Mouse (Mus musculus): ENCODE measurements around the gene Rpp14. TPM values are rescaled to one million over a fixed set of nuclear protein-coding genes. Genes with fewer than 3 reads are reported as not detected.

The Rpp14 gene
- polyA plus RNA-seq, 1 experiment = 3.3 TPM

- Histone ChIP-seq H3K27ac (ENCODE audit: control insufficient read depth, insufficient read depth, low read depth, low read length) (no peak overlapping the region), H3K36me3 (ENCODE audit: control insufficient read depth, insufficient read depth, low read length) (no peaks in the 10 kb centered on the region)
- TF ChIP-seq POLR2A (IDR thresholded peaks at IDR 0.05; ENCODE audit: control insufficient read depth, low read depth, low read length) (no peak), CTCF (IDR thresholded peaks at IDR 0.05; ENCODE audit: control insufficient read depth, insufficient read depth, insufficient replicate concordance, low read depth, low read length) (no peak)
Measured at GRCm38 (mm10) chr14:8101886-8102285, 21.7 kb downstream of the Rpp14 start.

GRCm38 (mm10) chr14:8102676-8103075 is 22.5 kb downstream of the Rpp14 start:
- Histone ChIP-seq H3K27ac (ENCODE audit: control insufficient read depth, insufficient read depth, low read depth, low read length) (no peak overlapping the region; the same call in 1 of the 2 replicates), H3K4me1 (ENCODE audit: control insufficient read depth, insufficient read depth, low read length) (peaks cover 2% of the 10 kb centered on the region; the same call in 1 of the 2 replicates), H3K36me3 (ENCODE audit: control insufficient read depth, insufficient read depth, low read length) (no peaks in the 10 kb centered on the region), H3K27me3 (ENCODE audit: control insufficient read depth, insufficient read depth, low read length) (no peaks in the 10 kb centered on the region), H3K4me3 (ENCODE audit: control insufficient read depth, low read depth, low read length) (no peak overlapping the region)
- TF ChIP-seq POLR2A (IDR thresholded peaks at IDR 0.05; ENCODE audit: control insufficient read depth, low read depth, low read length) (no peak), CTCF (IDR thresholded peaks at IDR 0.05; ENCODE audit: control insufficient read depth, insufficient read depth, insufficient replicate concordance, low read depth, low read length) (no peak)

More at GRCm38 (mm10) chr14:8101886-8102285, 21.7 kb downstream of the Rpp14 start:
- Histone ChIP-seq H3K4me1 (ENCODE audit: control insufficient read depth, insufficient read depth, low read length) (peaks cover 2% of the 10 kb centered on the region; the same call in 1 of the 2 replicates), H3K4me3 (ENCODE audit: control insufficient read depth, low read depth, low read length) (no peak overlapping the region), H3K27me3 (ENCODE audit: control insufficient read depth, insufficient read depth, low read length) (no peaks in the 10 kb centered on the region)

- no peak for TF ChIP-seq POLR2A (IDR thresholded peaks at IDR 0.05; ENCODE audit: control insufficient read depth, low read depth, low read length)
- TF ChIP-seq CTCF (IDR thresholded peaks at IDR 0.05; ENCODE audit: control insufficient read depth, insufficient read depth, insufficient replicate concordance, low read depth, low read length) = no peak
- Histone ChIP-seq H3K4me3 (ENCODE audit: control insufficient read depth, low read depth, low read length) (no peak overlapping the region), H3K27ac (ENCODE audit: control insufficient read depth, insufficient read depth, low read depth, low read length) (no peak overlapping the region), H3K27me3 (ENCODE audit: control insufficient read depth, insufficient read depth, low read length) (no peaks in the 10 kb centered on the region), H3K36me3 (ENCODE audit: control insufficient read depth, insufficient read depth, low read length) (no peaks in the 10 kb centered on the region), H3K4me1 (ENCODE audit: control insufficient read depth, insufficient read depth, low read length) (no peaks in the 10 kb centered on the region; the same call in 1 of the 2 replicates)
Measured at GRCm38 (mm10) chr14:8108047-8108446, 27.9 kb downstream of the Rpp14 start.

GRCm38 (mm10) chr14:8108976-8109375 is 28.8 kb downstream of the Rpp14 start:
- TF ChIP-seq CTCF (IDR thresholded peaks at IDR 0.05; ENCODE audit: control insufficient read depth, insufficient read depth, insufficient replicate concordance, low read depth, low read length) (no peak), POLR2A (IDR thresholded peaks at IDR 0.05; ENCODE audit: control insufficient read depth, low read depth, low read length) (no peak)
- H3K4me1 ChIP-seq (ENCODE audit: control insufficient read depth, insufficient read depth, low read length) = no peaks in the 10 kb centered on the region; the same call in 1 of the 2 replicates

GRCm38 (mm10) chr14:8111545-8111944 is 31.4 kb downstream of the Rpp14 start:
- no peaks in the 10 kb centered on the region for H3K36me3 ChIP-seq (ENCODE audit: control insufficient read depth, insufficient read depth, low read length)
- H3K4me3 ChIP-seq (ENCODE audit: control insufficient read depth, low read depth, low read length) = no peak overlapping the region
- TF ChIP-seq CTCF (IDR thresholded peaks at IDR 0.05; ENCODE audit: control insufficient read depth, insufficient read depth, insufficient replicate concordance, low read depth, low read length) (no peak), POLR2A (IDR thresholded peaks at IDR 0.05; ENCODE audit: control insufficient read depth, low read depth, low read length) (no peak)
- H3K4me1 ChIP-seq (ENCODE audit: control insufficient read depth, insufficient read depth, low read length) = no peaks in the 10 kb centered on the region; the same call in 1 of the 2 replicates
- no peak overlapping the region for H3K27ac ChIP-seq (ENCODE audit: control insufficient read depth, insufficient read depth, low read depth, low read length)
- no peaks in the 10 kb centered on the region for H3K27me3 ChIP-seq (ENCODE audit: control insufficient read depth, insufficient read depth, low read length)

More at GRCm38 (mm10) chr14:8108976-8109375, 28.8 kb downstream of the Rpp14 start:
- no peak overlapping the region for H3K4me3 ChIP-seq (ENCODE audit: control insufficient read depth, low read depth, low read length)
- H3K27ac ChIP-seq (ENCODE audit: control insufficient read depth, insufficient read depth, low read depth, low read length) = no peak overlapping the region
- H3K27me3 ChIP-seq (ENCODE audit: control insufficient read depth, insufficient read depth, low read length) = no peaks in the 10 kb centered on the region
- no peaks in the 10 kb centered on the region for H3K36me3 ChIP-seq (ENCODE audit: control insufficient read depth, insufficient read depth, low read length)

- no peak for TF ChIP-seq CTCF (IDR thresholded peaks at IDR 0.05; ENCODE audit: control insufficient read depth, insufficient read depth, insufficient replicate concordance, low read depth, low read length)
- no peak for TF ChIP-seq POLR2A (IDR thresholded peaks at IDR 0.05; ENCODE audit: control insufficient read depth, low read depth, low read length)
- Histone ChIP-seq H3K27ac (ENCODE audit: control insufficient read depth, insufficient read depth, low read depth, low read length) (no peak overlapping the region), H3K36me3 (ENCODE audit: control insufficient read depth, insufficient read depth, low read length) (no peaks in the 10 kb centered on the region), H3K4me1 (ENCODE audit: control insufficient read depth, insufficient read depth, low read length) (no peaks in the 10 kb centered on the region; the same call in 1 of the 2 replicates), H3K4me3 (ENCODE audit: control insufficient read depth, low read depth, low read length) (no peak overlapping the region), H3K27me3 (ENCODE audit: control insufficient read depth, insufficient read depth, low read length) (no peaks in the 10 kb centered on the region)
Measured at GRCm38 (mm10) chr14:8112036-8112435, 31.9 kb downstream of the Rpp14 start.

- H3K36me3 ChIP-seq (ENCODE audit: control insufficient read depth, insufficient read depth, low read length) = no peaks in the 10 kb centered on the region
- no peaks in the 10 kb centered on the region for H3K27me3 ChIP-seq (ENCODE audit: control insufficient read depth, insufficient read depth, low read length)
- H3K4me3 ChIP-seq (ENCODE audit: control insufficient read depth, low read depth, low read length) = no peak overlapping the region
- H3K27ac ChIP-seq (ENCODE audit: control insufficient read depth, insufficient read depth, low read depth, low read length) = no peak overlapping the region
- TF ChIP-seq POLR2A (IDR thresholded peaks at IDR 0.05; ENCODE audit: control insufficient read depth, low read depth, low read length) (no peak), CTCF (IDR thresholded peaks at IDR 0.05; ENCODE audit: control insufficient read depth, insufficient read depth, insufficient replicate concordance, low read depth, low read length) (no peak)
- H3K4me1 ChIP-seq (ENCODE audit: control insufficient read depth, insufficient read depth, low read length) = no peaks in the 10 kb centered on the region; the same call in 1 of the 2 replicates
Measured at GRCm38 (mm10) chr14:8113616-8114015, 33.4 kb downstream of the Rpp14 start.

Data from testis, adult 2 months (tissue).